Mouse (Mus musculus) neural tube, embryonic 11.5 days (tissue): ENCODE data around the gene Dglucy. TPM values are rescaled to one million over a fixed set of nuclear protein-coding genes. Genes with fewer than 3 reads are reported as not detected.

ENCODE experiments used
- ATAC-seq: fragments of 200-750 bp; cut with Nextera tagmentation; 2 replicates; pipeline ENCODE4 v1.8.0; 2017; ENCODE audit warnings: moderate number of reproducible peaks, mild to moderate bottlenecking, moderate TSS enrichment, moderate library complexity; ENCODE audit not compliant: insufficient read depth, low FRiP score, low TSS enrichment
- DNase-seq: peaks from one replicate; pipeline ENCODE4 v3.0.0-alpha.2; 2015; ENCODE audit warnings: low spot score
- H3K27ac ChIP-seq: fragments of 300-500 bp; sonication (generic); 2 replicates; pipeline ENCODE4 v1.5.1; 2014; ENCODE audit warnings: low read depth, mild to moderate bottlenecking, low read length
- H3K27me3 ChIP-seq: fragments of 300-500 bp; sonication (generic); 2 replicates; pipeline ENCODE4 v1.6.1; 2014; ENCODE audit warnings: mild to moderate bottlenecking, low read length, mixed read lengths; ENCODE audit not compliant: control insufficient read depth, insufficient read depth
- H3K36me3 ChIP-seq: fragments of 300-500 bp; sonication (generic); 2 replicates; pipeline ENCODE4 v1.6.1; 2014; ENCODE audit warnings: mild to moderate bottlenecking, low read length, moderate library complexity, mixed read lengths; ENCODE audit not compliant: control insufficient read depth, insufficient read depth
- H3K4me1 ChIP-seq: fragments of 300-500 bp; sonication (generic); 2 replicates; pipeline ENCODE4 v1.6.1; 2014; ENCODE audit warnings: low read length, mixed read lengths; ENCODE audit not compliant: control insufficient read depth, insufficient read depth
- H3K4me2 ChIP-seq: fragments of 300-500 bp; sonication (generic); 2 replicates; pipeline ENCODE4 v1.6.1; 2014; ENCODE audit warnings: low read depth, mild to moderate bottlenecking, moderate library complexity
- H3K4me3 ChIP-seq: fragments of 300-500 bp; sonication (generic); 2 replicates; pipeline ENCODE4 v1.5.1; 2014; ENCODE audit warnings: low read depth, low read length
- H3K9ac ChIP-seq: fragments of 300-500 bp; sonication (generic); 2 replicates; pipeline ENCODE4 v1.6.1; 2014; ENCODE audit warnings: mild to moderate bottlenecking, low read length
- H3K9me3 ChIP-seq: fragments of 300-500 bp; sonication (generic); 2 replicates; pipeline ENCODE4 v1.6.1; 2016; ENCODE audit warnings: low read length; ENCODE audit not compliant: control insufficient read depth
- WGBS: fragments of 180-500 bp; shearing (Covaris S2); extraction: QIAGEN DNeasy Blood & Tissue Kit; methylation state at CpG from one replicate; pipeline ENCODE4 v1.1.7; 2014; 5-methylcytosine and 5-hydroxymethylcytosine counted together
- polyA plus RNA-seq: library from polyadenylated mRNA; unstranded; fragments of >200 nt; fragmentation: Nextera tagmentation; extraction: Ambion mirVana; gene quantifications from 2 replicates; pipeline ENCODE4 v1.2.1, GENCODE M21; 2014

Gene Dglucy
- polyA plus RNA-seq, 1 experiment from 2014 or later, result 0.73 TPM

GRCm38 (mm10) chr12:100862272-100862671 is 83.4 kb downstream of the Dglucy start:
- H3K4me1 ChIP-seq, result no peaks in the 10 kb centered on the region
- no peak overlapping the region for H3K27ac ChIP-seq
- DNase-seq (no peak), ATAC-seq (no peak)
- H3K27me3 ChIP-seq, result no peaks in the 10 kb centered on the region
- H3K9me3 ChIP-seq, result no peaks in the 10 kb centered on the region
- no peak overlapping the region for H3K9ac ChIP-seq
- H3K4me3 ChIP-seq, result no peak overlapping the region
- H3K36me3 ChIP-seq, result no peaks in the 10 kb centered on the region
- 90% methylated on average over 3 of the region's 3 CpGs for WGBS
- H3K4me2 ChIP-seq, result no peak overlapping the region

DNA sequence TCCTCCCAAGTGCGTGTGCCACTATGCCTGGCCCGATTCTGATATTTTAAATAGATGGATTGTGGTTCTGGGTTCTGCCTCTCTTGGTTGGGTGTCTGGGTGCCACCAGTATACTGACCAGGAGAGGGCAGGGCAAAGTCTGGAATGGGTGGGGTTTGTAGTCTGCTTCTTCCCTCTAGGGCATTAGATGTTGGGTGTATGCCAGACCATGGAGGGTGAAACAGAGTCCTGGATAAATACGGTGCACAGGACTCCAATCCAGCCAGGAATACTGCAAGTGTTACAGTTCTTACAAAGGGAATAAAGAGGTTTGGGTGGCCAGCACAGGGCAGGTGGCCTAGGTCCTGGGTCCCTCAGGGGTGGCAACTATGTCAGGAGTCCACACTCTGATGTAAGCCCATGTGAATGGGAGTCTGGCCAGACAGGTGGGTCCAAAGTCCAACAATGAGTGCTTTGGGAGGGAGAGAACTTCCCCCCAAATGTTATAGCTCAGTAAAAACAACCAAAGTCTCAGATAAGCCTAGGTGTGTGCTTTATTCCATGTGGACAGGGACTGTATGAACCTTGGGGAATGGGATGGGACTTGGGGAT is 84.1 kb downstream of the Dglucy start:
- no peak overlapping the region for H3K27ac ChIP-seq
- H3K36me3 ChIP-seq, result no peaks in the 10 kb centered on the region
- no peak overlapping the region for H3K4me3 ChIP-seq
- no peak overlapping the region for H3K9ac ChIP-seq
- no peak for DNase-seq
- no peak for ATAC-seq
- WGBS, result 92% methylated on average over 3 of the region's 3 CpGs
- H3K4me2 ChIP-seq, result no peak overlapping the region
- H3K27me3 ChIP-seq, result no peaks in the 10 kb centered on the region
- H3K4me1 ChIP-seq, result no peaks in the 10 kb centered on the region
- H3K9me3 ChIP-seq, result no peaks in the 10 kb centered on the region

DNA sequence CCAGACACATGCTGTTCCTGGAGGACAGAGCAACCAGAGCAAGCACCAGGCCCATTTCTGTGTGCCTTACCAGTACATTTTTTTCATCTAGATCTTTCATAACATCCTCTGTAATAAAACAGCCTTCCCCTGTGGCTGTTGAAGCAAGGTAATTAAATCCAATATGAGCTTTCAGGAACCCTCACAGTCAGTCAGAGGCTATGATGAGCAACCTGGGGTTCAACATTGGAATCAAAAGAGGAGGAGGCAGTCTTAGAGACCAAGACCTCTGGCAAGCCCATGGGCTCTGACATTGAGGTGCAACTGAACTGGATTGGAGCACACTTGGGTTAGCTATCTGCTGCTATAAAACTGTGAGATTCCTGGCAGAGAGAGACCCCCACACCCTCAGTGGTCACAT is 86.2 kb downstream of the Dglucy start:
- Histone ChIP-seq H3K4me1 (no peaks in the 10 kb centered on the region), H3K4me2 (no peak overlapping the region), H3K27me3 (no peaks in the 10 kb centered on the region), H3K27ac (no peak overlapping the region), H3K4me3 (no peak overlapping the region), H3K9ac (no peak overlapping the region), H3K9me3 (no peaks in the 10 kb centered on the region), H3K36me3 (no peaks in the 10 kb centered on the region)
- DNase-seq, result no peak
- no peak for ATAC-seq

GRCm38 (mm10) chr12:100865509-100866078 is 86.7 kb downstream of the Dglucy start:
- 79% methylated on average over 11 of the region's 11 CpGs for WGBS
- Histone ChIP-seq H3K4me1 (no peaks in the 10 kb centered on the region), H3K36me3 (no peaks in the 10 kb centered on the region), H3K9ac (no peak overlapping the region), H3K4me2 (no peak overlapping the region), H3K27me3 (no peaks in the 10 kb centered on the region), H3K4me3 (no peak overlapping the region), H3K9me3 (no peaks in the 10 kb centered on the region), H3K27ac (no peak overlapping the region)
- ATAC-seq (no peak), DNase-seq (no peak)

GRCm38 (mm10) chr12:100867097-100867496 is 88.2 kb downstream of the Dglucy start:
- Histone ChIP-seq H3K4me1 (no peaks in the 10 kb centered on the region), H3K27ac (no peak overlapping the region)

DNA sequence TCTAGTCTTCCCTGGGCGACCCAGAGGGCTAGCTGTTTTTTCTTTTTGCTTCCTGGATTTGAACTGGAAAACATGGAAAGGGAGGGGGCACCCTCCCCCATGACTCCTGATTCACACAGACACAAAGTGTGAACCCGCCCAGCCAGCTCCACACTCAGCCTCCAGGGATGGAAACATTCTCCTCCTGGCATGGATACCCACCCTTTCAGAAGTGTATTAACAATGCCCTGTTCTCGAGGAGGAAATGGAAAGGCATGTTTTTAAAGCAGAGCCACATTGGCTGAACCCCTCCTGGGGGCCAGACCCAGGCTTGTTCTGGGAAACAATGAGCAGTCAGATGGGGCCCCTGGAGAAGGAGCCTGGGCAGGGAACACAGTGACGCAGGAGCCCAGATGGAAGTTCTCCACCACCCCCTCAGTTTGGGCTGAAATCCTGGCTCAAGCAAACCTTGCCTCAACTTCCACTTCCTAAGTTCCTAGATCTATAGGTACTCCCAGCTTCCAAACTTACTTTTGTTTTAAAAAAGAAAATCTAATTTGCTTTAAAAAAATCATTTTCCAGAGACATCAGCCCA is 89.3 kb downstream of the Dglucy start:
- ATAC-seq, result no peak
- Histone ChIP-seq H3K27me3 (no peaks in the 10 kb centered on the region), H3K27ac (no peak overlapping the region), H3K4me2 (no peak overlapping the region), H3K36me3 (no peaks in the 10 kb centered on the region), H3K9ac (no peak overlapping the region), H3K4me3 (no peak overlapping the region), H3K9me3 (no peaks in the 10 kb centered on the region), H3K4me1 (no peaks in the 10 kb centered on the region)
- WGBS, result 67% methylated on average over 4 of the region's 4 CpGs
- no peak for DNase-seq

More at GRCm38 (mm10) chr12:100867097-100867496, 88.2 kb downstream of the Dglucy start:
- DNase-seq, result no peak
- Histone ChIP-seq H3K27me3 (no peaks in the 10 kb centered on the region), H3K4me3 (no peak overlapping the region), H3K36me3 (no peaks in the 10 kb centered on the region), H3K4me2 (no peak overlapping the region), H3K9me3 (no peaks in the 10 kb centered on the region), H3K9ac (no peak overlapping the region)
- WGBS, result 91% methylated on average over 8 of the region's 8 CpGs
- ATAC-seq, result no peak

- WGBS, result 85% methylated on average over 6 of the region's 6 CpGs
- Histone ChIP-seq H3K27me3 (no peaks in the 10 kb centered on the region), H3K9me3 (no peaks in the 10 kb centered on the region), H3K4me2 (no peak overlapping the region), H3K9ac (no peak overlapping the region), H3K36me3 (no peaks in the 10 kb centered on the region), H3K27ac (no peak overlapping the region), H3K4me1 (no peaks in the 10 kb centered on the region), H3K4me3 (no peak overlapping the region)
- no peak for ATAC-seq
- no peak for DNase-seq
Measured at GRCm38 (mm10) chr12:100871234-100871633, 92.4 kb downstream of the Dglucy start.

GRCm38 (mm10) chr12:100871841-100872240 is 93.0 kb downstream of the Dglucy start:
- Histone ChIP-seq H3K27ac (no peak overlapping the region), H3K4me1 (no peaks in the 10 kb centered on the region), H3K27me3 (no peaks in the 10 kb centered on the region), H3K4me3 (no peak overlapping the region), H3K4me2 (no peak overlapping the region), H3K9me3 (no peaks in the 10 kb centered on the region), H3K36me3 (no peaks in the 10 kb centered on the region), H3K9ac (no peak overlapping the region)
- 91% methylated on average over 2 of the region's 2 CpGs for WGBS
- ATAC-seq, result no peak
- DNase-seq, result no peak

DNA sequence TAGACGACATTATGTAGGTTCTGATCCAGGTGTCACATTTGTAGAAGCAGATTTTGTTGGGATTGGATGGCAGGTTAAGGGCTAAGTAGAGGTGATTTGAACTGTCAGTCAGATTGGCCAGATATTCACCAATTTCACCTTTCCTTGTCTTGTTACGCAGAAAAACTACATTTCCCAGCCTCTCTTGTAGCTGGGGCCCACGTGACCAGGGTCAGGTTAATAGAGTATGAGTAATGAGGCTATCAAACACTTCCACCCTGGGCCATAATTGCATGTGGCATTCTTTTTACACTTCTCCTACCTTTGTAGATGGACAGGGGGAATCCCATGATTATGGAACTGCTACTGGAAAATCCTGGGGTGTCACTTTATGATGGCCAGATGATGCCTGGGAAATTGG is 94.8 kb downstream of the Dglucy start:
- no peak for DNase-seq
- no peak for ATAC-seq
- WGBS, result 78% methylated on average over 3 of the region's 3 CpGs
- H3K4me3 ChIP-seq, result no peak overlapping the region
- no peaks in the 10 kb centered on the region for H3K9me3 ChIP-seq
- H3K9ac ChIP-seq, result no peak overlapping the region
- no peaks in the 10 kb centered on the region for H3K36me3 ChIP-seq
- H3K27ac ChIP-seq, result no peak overlapping the region
- no peak overlapping the region for H3K4me2 ChIP-seq
- H3K27me3 ChIP-seq, result no peaks in the 10 kb centered on the region
- H3K4me1 ChIP-seq, result no peaks in the 10 kb centered on the region
